Comparison of ENCODE assay signal across 14 mouse cellular contexts in the genomic region with DNA sequence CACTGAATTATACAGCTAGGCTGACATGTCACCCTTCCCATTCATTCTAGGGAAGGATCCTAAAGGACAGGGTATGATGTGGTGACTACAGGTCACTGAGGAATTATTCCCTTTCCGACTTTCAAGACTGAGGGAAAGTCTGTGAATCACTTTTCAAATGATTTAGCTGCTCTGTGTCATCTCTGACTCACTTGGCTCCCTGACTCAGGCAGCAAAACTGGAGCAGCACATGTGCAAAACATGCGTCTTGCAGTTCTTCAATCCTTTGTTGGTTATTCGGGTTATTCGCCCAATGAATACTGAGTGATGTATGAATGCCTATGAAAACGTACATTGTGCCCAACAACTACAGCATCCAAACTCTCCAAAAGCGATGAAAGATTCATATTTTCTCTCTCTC.
DNase-seq lines count a peak whose midpoint lies in the region.
"Had no signal": no experiment of that assay in that cellular context is flagged by ENCODE, and none has a peak within 500 bp of the region (broad histone marks: within the 10 kb centered on the region; RNA-seq: fewer than 3 reads in every experiment).

No protein-coding gene starts in this region.

- no peaks in the 10 kb centered on the region for H3K27me3 ChIP-seq in heart, embryonic 10.5 days (ENCODE audit: insufficient read depth, poor library complexity, severe bottlenecking)
- H3K27me3 ChIP-seq: forebrain, embryonic 15.5 days; hindbrain, embryonic 12.5 days; liver, embryonic 13.5 days; midbrain, embryonic 12.5 days had no signal

- H3K9me3 ChIP-seq in heart, embryonic 10.5 days, result no peaks in the 10 kb centered on the region
- H3K9me3 ChIP-seq: forebrain, embryonic 15.5 days; hindbrain, embryonic 12.5 days; liver, embryonic 13.5 days; midbrain, embryonic 12.5 days had no signal

- H3K4me3 ChIP-seq in heart, embryonic 10.5 days, result no peak overlapping the region
- H3K4me3 ChIP-seq: forebrain, embryonic 15.5 days; hindbrain, embryonic 12.5 days; liver, embryonic 13.5 days; midbrain, embryonic 12.5 days had no signal

- peaks cover 8% of the 10 kb centered on the region for H3K4me1 ChIP-seq in heart, embryonic 10.5 days
- H3K4me1 ChIP-seq: forebrain, embryonic 15.5 days; hindbrain, embryonic 12.5 days; liver, embryonic 13.5 days; midbrain, embryonic 12.5 days had no signal

- H3K27ac ChIP-seq in heart, embryonic 10.5 days, result no peak overlapping the region
- H3K27ac ChIP-seq: forebrain, embryonic 15.5 days; hindbrain, embryonic 12.5 days; liver, embryonic 13.5 days; midbrain, embryonic 12.5 days had no signal

- DNase-seq in left cerebral cortex, adult 18-20 months (ENCODE audit: low spot score in 2 of 2), result peak; percentile 22 to 23
- no peak for DNase-seq in left cerebral cortex, postnatal 10 days (ENCODE audit: extremely low spot score in 1 of 2, low spot score in 2 of 2)
- DNase-seq in MN1 (ENCODE audit: low spot score) (peak; percentile 13), adipocyte (ENCODE audit: low spot score) (peak; percentile 15)
- peak; percentile 18 to 24 for DNase-seq in frontal cortex, postnatal 36 days (ENCODE audit: low spot score in 2 of 2)
- no peak for DNase-seq in kidney, postnatal 14 days
- DNase-seq in heart, embryonic 10.5 days (ENCODE audit: low spot score), result no peak
- DNase-seq: cerebellum, adult 11-12 months; kidney, adult 8-10 months; liver, embryonic 13.5 days; retina, postnatal 1 day had no signal

- 79% methylated on average over 6 of the region's 6 CpGs for WGBS in heart, embryonic 10.5 days

- intact Hi-C loops in left cerebral cortex, postnatal 10 days (cut with DNase I), result no loop called here

- no peaks in the 10 kb centered on the region for H3K36me3 ChIP-seq in heart, embryonic 10.5 days
- H3K36me3 ChIP-seq: forebrain, embryonic 15.5 days; hindbrain, embryonic 12.5 days; liver, embryonic 13.5 days; midbrain, embryonic 12.5 days had no signal

Comparison
In these comparisons a context has a peak if more than half of its experiments do, and no peak if none do; other contexts are left out.
1. DNase-seq: peak in left cerebral cortex, adult 18-20 months (2 of 2), MN1 (single experiment), adipocyte (single experiment) and frontal cortex, postnatal 36 days (2 of 2); none in left cerebral cortex, postnatal 10 days (0 of 2), kidney, postnatal 14 days (single experiment) and heart, embryonic 10.5 days (single experiment).